Mouse (Mus musculus): ENCODE data around the gene Pafah1b2. TPM values are rescaled to one million over a fixed set of nuclear protein-coding genes. Genes with fewer than 3 reads are reported as not detected.

The Pafah1b2 gene
- 57.6 and 63.3 TPM in 2 replicates for polyA plus RNA-seq (2015; fragmentation: Nextera tagmentation; extraction: Ambion mirVana)

GRCm38 (mm10) chr9:46012091-46013008 is at the start of gene Pafah1b2, which contains the start of gene Sik3:
Pafah1b2 (minus strand) TSS chr9:46012690.
Sik3 (plus strand) TSS chr9:46012820.
- H3K4me1 ChIP-seq (ENCODE audit: control insufficient read depth, low read depth, low read length): peaks cover 37% of the 10 kb centered on the region
- peak within 1 kb of the TSS; percentile 91 for H3K4me2 ChIP-seq (ENCODE audit: low read depth, low read length)
- ATAC-seq (ENCODE audit: low read depth): peak; percentile 88
- H3K9ac ChIP-seq (ENCODE audit: low read depth, low read length): peak within 1 kb of the TSS; percentile 89
- no peaks in the 10 kb centered on the region for H3K36me3 ChIP-seq (ENCODE audit: control insufficient read depth, insufficient read depth)
- H3K27ac ChIP-seq (ENCODE audit: low read length): peak within 1 kb of the TSS; percentile 81
- peak within 1 kb of the TSS; percentile 87 for H3K4me3 ChIP-seq (ENCODE audit: low read depth, low read length)
- no peaks in the 10 kb centered on the region for H3K9me3 ChIP-seq (replicated peaks; ENCODE audit: control insufficient read depth, low read length)
- H3K27me3 ChIP-seq (ENCODE audit: control insufficient read depth, insufficient read depth, low read depth, low read length): no peaks in the 10 kb centered on the region
- 3% methylated on average over 70 of the region's 78 CpGs for WGBS (ENCODE audit: insufficient replicate concordance)

GRCm38 (mm10) chr9:46061696-46062425 is 49.4 kb upstream of the Pafah1b2 start:
- no peaks in the 10 kb centered on the region for H3K27me3 ChIP-seq (ENCODE audit: control insufficient read depth, insufficient read depth, low read depth, low read length)
- 56% methylated on average over 9 of the region's 9 CpGs for WGBS (ENCODE audit: insufficient replicate concordance)
- no peaks in the 10 kb centered on the region for H3K36me3 ChIP-seq (ENCODE audit: control insufficient read depth, insufficient read depth)
- no peaks in the 10 kb centered on the region for H3K9me3 ChIP-seq (replicated peaks; ENCODE audit: control insufficient read depth, low read length)
- no peak overlapping the region for H3K9ac ChIP-seq (ENCODE audit: low read depth, low read length)
- H3K4me3 ChIP-seq (ENCODE audit: low read depth, low read length): no peak overlapping the region
- ATAC-seq (ENCODE audit: low read depth): no peak
- H3K4me1 ChIP-seq (ENCODE audit: control insufficient read depth, low read depth, low read length): peaks cover 5% of the 10 kb centered on the region
- no peak overlapping the region for H3K27ac ChIP-seq (ENCODE audit: low read length)
- H3K4me2 ChIP-seq (ENCODE audit: low read depth, low read length): no peak overlapping the region

- no peak for ATAC-seq (ENCODE audit: low read depth)
- Histone ChIP-seq H3K9ac (ENCODE audit: low read depth, low read length) (no peak overlapping the region), H3K4me2 (ENCODE audit: low read depth, low read length) (no peak overlapping the region), H3K9me3 (replicated peaks; ENCODE audit: control insufficient read depth, low read length) (no peaks in the 10 kb centered on the region), H3K27me3 (ENCODE audit: control insufficient read depth, insufficient read depth, low read depth, low read length) (no peaks in the 10 kb centered on the region), H3K4me3 (ENCODE audit: low read depth, low read length) (no peak overlapping the region), H3K4me1 (ENCODE audit: control insufficient read depth, low read depth, low read length) (peaks cover 2% of the 10 kb centered on the region), H3K27ac (ENCODE audit: low read length) (no peak overlapping the region), H3K36me3 (ENCODE audit: control insufficient read depth, insufficient read depth) (no peaks in the 10 kb centered on the region)
- 72% methylated on average over 2 of the region's 2 CpGs for WGBS (ENCODE audit: insufficient replicate concordance)
Observed at GRCm38 (mm10) chr9:46060249-46060648, 47.8 kb upstream of the Pafah1b2 start.

- 40% methylated on average over 3 of the region's 3 CpGs for WGBS (ENCODE audit: insufficient replicate concordance)
- Histone ChIP-seq H3K27ac (ENCODE audit: low read length) (no peak overlapping the region), H3K27me3 (ENCODE audit: control insufficient read depth, insufficient read depth, low read depth, low read length) (no peaks in the 10 kb centered on the region), H3K4me2 (ENCODE audit: low read depth, low read length) (no peak overlapping the region), H3K4me3 (ENCODE audit: low read depth, low read length) (no peak overlapping the region), H3K36me3 (ENCODE audit: control insufficient read depth, insufficient read depth) (no peaks in the 10 kb centered on the region), H3K4me1 (ENCODE audit: control insufficient read depth, low read depth, low read length) (peaks cover 2% of the 10 kb centered on the region), H3K9me3 (replicated peaks; ENCODE audit: control insufficient read depth, low read length) (no peaks in the 10 kb centered on the region), H3K9ac (ENCODE audit: low read depth, low read length) (no peak overlapping the region)
- no peak for ATAC-seq (ENCODE audit: low read depth)
Observed at GRCm38 (mm10) chr9:46058065-46058464, 45.6 kb upstream of the Pafah1b2 start.

GRCm38 (mm10) chr9:46053014-46053666 is 40.6 kb upstream of the Pafah1b2 start:
- no peaks in the 10 kb centered on the region for H3K27me3 ChIP-seq (ENCODE audit: control insufficient read depth, insufficient read depth, low read depth, low read length)
- no peak for ATAC-seq (ENCODE audit: low read depth)
- 78% methylated on average over 9 of the region's 9 CpGs for WGBS (ENCODE audit: insufficient replicate concordance)

GRCm38 (mm10) chr9:46050203-46050602 is 37.7 kb upstream of the Pafah1b2 start:
- H3K27ac ChIP-seq (ENCODE audit: low read length): no peak overlapping the region
- H3K4me1 ChIP-seq (ENCODE audit: control insufficient read depth, low read depth, low read length): no peaks in the 10 kb centered on the region
- no peak for ATAC-seq (ENCODE audit: low read depth)

More at GRCm38 (mm10) chr9:46053014-46053666, 40.6 kb upstream of the Pafah1b2 start:
- Histone ChIP-seq H3K4me1 (ENCODE audit: control insufficient read depth, low read depth, low read length) (no peaks in the 10 kb centered on the region), H3K4me3 (ENCODE audit: low read depth, low read length) (no peak overlapping the region), H3K9me3 (replicated peaks; ENCODE audit: control insufficient read depth, low read length) (no peaks in the 10 kb centered on the region), H3K9ac (ENCODE audit: low read depth, low read length) (no peak overlapping the region), H3K36me3 (ENCODE audit: control insufficient read depth, insufficient read depth) (no peaks in the 10 kb centered on the region), H3K27ac (ENCODE audit: low read length) (no peak overlapping the region), H3K4me2 (ENCODE audit: low read depth, low read length) (no peak overlapping the region)

GRCm38 (mm10) chr9:46049525-46049924 is 37.0 kb upstream of the Pafah1b2 start:
- no peak overlapping the region for H3K4me2 ChIP-seq (ENCODE audit: low read depth, low read length)
- H3K36me3 ChIP-seq (ENCODE audit: control insufficient read depth, insufficient read depth): no peaks in the 10 kb centered on the region
- no peaks in the 10 kb centered on the region for H3K27me3 ChIP-seq (ENCODE audit: control insufficient read depth, insufficient read depth, low read depth, low read length)
- H3K4me3 ChIP-seq (ENCODE audit: low read depth, low read length): no peak overlapping the region
- WGBS (ENCODE audit: insufficient replicate concordance): 43% methylated on average over 7 of the region's 7 CpGs
- no peaks in the 10 kb centered on the region for H3K4me1 ChIP-seq (ENCODE audit: control insufficient read depth, low read depth, low read length)
- no peak overlapping the region for H3K27ac ChIP-seq (ENCODE audit: low read length)
- no peaks in the 10 kb centered on the region for H3K9me3 ChIP-seq (replicated peaks; ENCODE audit: control insufficient read depth, low read length)
- H3K9ac ChIP-seq (ENCODE audit: low read depth, low read length): no peak overlapping the region
- no peak for ATAC-seq (ENCODE audit: low read depth)

More at GRCm38 (mm10) chr9:46050203-46050602, 37.7 kb upstream of the Pafah1b2 start:
- 65% methylated on average over 8 of the region's 8 CpGs for WGBS (ENCODE audit: insufficient replicate concordance)
- no peak overlapping the region for H3K9ac ChIP-seq (ENCODE audit: low read depth, low read length)
- no peak overlapping the region for H3K4me2 ChIP-seq (ENCODE audit: low read depth, low read length)
- H3K36me3 ChIP-seq (ENCODE audit: control insufficient read depth, insufficient read depth): no peaks in the 10 kb centered on the region
- no peaks in the 10 kb centered on the region for H3K27me3 ChIP-seq (ENCODE audit: control insufficient read depth, insufficient read depth, low read depth, low read length)
- no peak overlapping the region for H3K4me3 ChIP-seq (ENCODE audit: low read depth, low read length)
- no peaks in the 10 kb centered on the region for H3K9me3 ChIP-seq (replicated peaks; ENCODE audit: control insufficient read depth, low read length)

GRCm38 (mm10) chr9:46046724-46047517 is 34.4 kb upstream of the Pafah1b2 start:
- WGBS (ENCODE audit: insufficient replicate concordance): 66% methylated on average over 11 of the region's 11 CpGs
- H3K9me3 ChIP-seq (replicated peaks; ENCODE audit: control insufficient read depth, low read length): no peaks in the 10 kb centered on the region
- no peak overlapping the region for H3K4me2 ChIP-seq (ENCODE audit: low read depth, low read length)
- H3K9ac ChIP-seq (ENCODE audit: low read depth, low read length): no peak overlapping the region
- no peaks in the 10 kb centered on the region for H3K4me1 ChIP-seq (ENCODE audit: control insufficient read depth, low read depth, low read length)
- no peaks in the 10 kb centered on the region for H3K36me3 ChIP-seq (ENCODE audit: control insufficient read depth, insufficient read depth)
- H3K27ac ChIP-seq (ENCODE audit: low read length): no peak overlapping the region
- no peak overlapping the region for H3K4me3 ChIP-seq (ENCODE audit: low read depth, low read length)
- no peak for ATAC-seq (ENCODE audit: low read depth)
- no peaks in the 10 kb centered on the region for H3K27me3 ChIP-seq (ENCODE audit: control insufficient read depth, insufficient read depth, low read depth, low read length)
